Mouse (Mus musculus) midbrain, embryonic 14.5 days (tissue): ENCODE results near the gene Gm10800. TPM values are rescaled to one million over a fixed set of nuclear protein-coding genes. Genes with fewer than 3 reads are reported as not detected.
"Not testable (repeated sequence)": the region's sequence is repeated elsewhere in the genome, so short reads cannot be mapped to it uniquely, and the experiment has no call there.

Source experiments
- ATAC-seq: fragments of 200-750 bp; cut with Nextera tagmentation; 2 replicates; pipeline ENCODE4 v1.8.0; 2017; ENCODE audit warnings: moderate number of reproducible peaks, moderate library complexity; ENCODE audit not compliant: low FRiP score, low TSS enrichment
- DNase-seq: peaks from one replicate; pipeline ENCODE4 v3.0.0-alpha.2; 2015
- H3K27ac ChIP-seq: fragments of 300-500 bp; sonication (generic); replicated peaks from 2 replicates; pipeline ENCODE4 v1.5.1; 2014; ENCODE audit warnings: mild to moderate bottlenecking, low read depth, low read length, moderate library complexity
- H3K27me3 ChIP-seq: fragments of 300-500 bp; sonication (generic); 2 replicates; pipeline ENCODE4 v1.6.1; 2014; ENCODE audit warnings: low read length, control low read depth, mixed read lengths; ENCODE audit not compliant: control insufficient read depth, insufficient read depth
- H3K36me3 ChIP-seq: fragments of 300-500 bp; sonication (generic); 2 replicates; pipeline ENCODE4 v1.6.1; 2014; ENCODE audit warnings: low read length, control low read depth; ENCODE audit not compliant: control insufficient read depth, insufficient read depth
- H3K4me1 ChIP-seq: fragments of 300-500 bp; sonication (generic); 2 replicates; pipeline ENCODE4 v1.6.1; 2014; ENCODE audit warnings: mild to moderate bottlenecking, antibody characterized with exemption, low read length, control low read depth; ENCODE audit not compliant: control insufficient read depth, insufficient read depth
- H3K4me2 ChIP-seq: fragments of 300-500 bp; sonication (generic); 2 replicates; pipeline ENCODE4 v1.6.1; 2014; ENCODE audit warnings: mild to moderate bottlenecking, low read length, moderate library complexity
- H3K4me3 ChIP-seq: fragments of 300-500 bp; sonication (generic); replicated peaks from 2 replicates; pipeline ENCODE4 v1.5.1; 2014; ENCODE audit warnings: low read depth, low read length
- H3K9ac ChIP-seq: fragments of 300-500 bp; sonication (generic); replicated peaks from 2 replicates; pipeline ENCODE4 v1.6.1; 2014; ENCODE audit warnings: mild to moderate bottlenecking, low read length, moderate library complexity
- H3K9me3 ChIP-seq: fragments of 300-500 bp; sonication (generic); 2 replicates; pipeline ENCODE4 v1.6.1; 2016; ENCODE audit warnings: low read length, control low read depth, mixed read lengths; ENCODE audit not compliant: control insufficient read depth
- WGBS: fragments of 180-500 bp; shearing (Covaris S2); extraction: QIAGEN DNeasy Blood & Tissue Kit; methylation state at CpG from one replicate; pipeline ENCODE4 v1.1.7; 2014; 5-methylcytosine and 5-hydroxymethylcytosine counted together
- polyA plus RNA-seq: library from polyadenylated mRNA; unstranded; fragments of >200 nt; fragmentation: Nextera tagmentation; extraction: Ambion mirVana; gene quantifications from 2 replicates; pipeline ENCODE4 v1.2.1, GENCODE M21; 2014

Gene Gm10800
- polyA plus RNA-seq = 6.3 and 8.1 TPM in 2 replicates

GRCm38 (mm10) chr2:98667201-98667600, at the start of gene Gm10800:
Gm10800 (minus strand) TSS chr2:98667301.
- not testable (repeated sequence) for H3K27ac ChIP-seq, H3K4me3 ChIP-seq, DNase-seq, H3K9ac ChIP-seq, H3K27me3 ChIP-seq, H3K4me2 ChIP-seq, H3K9me3 ChIP-seq, ATAC-seq, H3K36me3 ChIP-seq, H3K4me1 ChIP-seq
- 86% methylated on average over 4 of the region's 4 CpGs for WGBS

GRCm38 (mm10) chr2:98697533-98697932, 30.4 kb upstream of the Gm10800 start:
- Histone ChIP-seq H3K27me3 (no peaks in the 10 kb centered on the region), H3K4me2 (no peak overlapping the region), H3K27ac (no peak overlapping the region), H3K4me1 (no peaks in the 10 kb centered on the region), H3K9ac (no peak overlapping the region), H3K36me3 (no peaks in the 10 kb centered on the region), H3K9me3 (no peaks in the 10 kb centered on the region), H3K4me3 (no peak overlapping the region)
- WGBS = 97% methylated on average over 1 of the region's 1 CpGs
- no peak for ATAC-seq
- DNase-seq = no peak

GRCm38 (mm10) chr2:98661937-98662336, 5.2 kb downstream of the Gm10800 start, which contains the start of gene Gm10801:
Gm10801 (plus strand) TSS chr2:98662237.
- not testable (repeated sequence) for DNase-seq, ATAC-seq, H3K27me3 ChIP-seq, H3K9ac ChIP-seq, H3K27ac ChIP-seq, H3K4me1 ChIP-seq, H3K4me2 ChIP-seq, H3K4me3 ChIP-seq, H3K9me3 ChIP-seq, H3K36me3 ChIP-seq
- 78% methylated on average over 4 of the region's 5 CpGs for WGBS

Other genes starting within 250 kb of the Gm10800 start
- gene Gm10801, start 5.1 kb downstream of the Gm10800 start, polyA plus RNA-seq = 0.99 and 3.0 TPM in 2 replicates